Mouse (Mus musculus): Measurements from ENCODE around the gene Sun2. TPM values are rescaled to one million over a fixed set of nuclear protein-coding genes. Genes with fewer than 3 reads are reported as not detected.

Gene Sun2
- total RNA-seq (2021): 10 to 100 TPM; 58.1 to 61.0 TPM
- long read RNA-seq, experiment 1, partial matches to known transcripts: 1 of 2 reads
- long read RNA-seq, experiment 1, other reads (novel, unspliced or antisense): 0 of 2 reads
- long read RNA-seq, experiment 2, partial matches to known transcripts: 0 of 5 reads
- long read RNA-seq, experiment 2, other reads (novel, unspliced or antisense): 5 of 5 reads

GRCm38 (mm10) chr15:79741921-79742705 lies at the start of gene Sun2:
TSS of gene Sun2 (minus strand) at chr15:79742536.
- peak; percentile 93 to 96 for DNase-seq

GRCm38 (mm10) chr15:79791502-79791901 lies 49.2 kb upstream of the Sun2 start:
- DNase-seq: peak; percentile 78 to 83

GRCm38 (mm10) chr15:79790905-79791304 lies 48.6 kb upstream of the Sun2 start:
- DNase-seq: no peak

- no peak for DNase-seq
These were observed 47.8 kb upstream of the Sun2 start for GRCm38 (mm10) chr15:79790111-79790510.

GRCm38 (mm10) chr15:79787815-79788214 lies 45.5 kb upstream of the Sun2 start:
- DNase-seq: no peak

- peak; percentile 21 to 44 for DNase-seq
These were observed 42.7 kb upstream of the Sun2 start for GRCm38 (mm10) chr15:79785056-79785455.

- DNase-seq: no peak
These were observed 35.4 kb upstream of the Sun2 start, which contains the start of gene Dnal4 for GRCm38 (mm10) chr15:79777749-79778148. TSS of gene Dnal4 (minus strand) at chr15:79777849.

GRCm38 (mm10) chr15:79775662-79776061 lies 33.3 kb upstream of the Sun2 start:
- no peak for DNase-seq

- peak; percentile 96 to 97 for DNase-seq
These were observed 32.0 kb upstream of the Sun2 start for GRCm38 (mm10) chr15:79774117-79775027.

- no peak for DNase-seq
These were observed 28.4 kb upstream of the Sun2 start for GRCm38 (mm10) chr15:79770629-79771240.

- no peak for DNase-seq
These were observed 26.0 kb upstream of the Sun2 start for GRCm38 (mm10) chr15:79768302-79768701.

GRCm38 (mm10) chr15:79767327-79767961 lies 25.1 kb upstream of the Sun2 start:
- DNase-seq: no peak

- DNase-seq: no peak
These were observed 24.3 kb upstream of the Sun2 start for GRCm38 (mm10) chr15:79766586-79767071.

GRCm38 (mm10) chr15:79766168-79766567 lies 23.8 kb upstream of the Sun2 start:
- DNase-seq: no peak

- DNase-seq: peak; percentile 25 to 64
These were observed 23.0 kb upstream of the Sun2 start for GRCm38 (mm10) chr15:79765361-79765760.

GRCm38 (mm10) chr15:79764539-79765267 lies 22.4 kb upstream of the Sun2 start:
- DNase-seq: no peak

- DNase-seq: no peak
These were observed 21.4 kb upstream of the Sun2 start for GRCm38 (mm10) chr15:79763601-79764246.

- no peak for DNase-seq
These were observed 20.7 kb upstream of the Sun2 start for GRCm38 (mm10) chr15:79763001-79763400.

GRCm38 (mm10) chr15:79760956-79761355 lies 18.6 kb upstream of the Sun2 start:
- DNase-seq: no peak

GRCm38 (mm10) chr15:79757118-79757517 lies 14.8 kb upstream of the Sun2 start:
- DNase-seq: no peak

Data from adrenal gland, postnatal 36 days (tissue).